Mouse (Mus musculus) A20 (cell line): Measurements from ENCODE around the gene Rcor1.

Experiments used
- DNase-seq: peaks from one replicate; pipeline ENCODE4 v3.0.0-alpha.2; 2011; ENCODE audit warnings: low read depth, low spot score

Gene Rcor1

DNA sequence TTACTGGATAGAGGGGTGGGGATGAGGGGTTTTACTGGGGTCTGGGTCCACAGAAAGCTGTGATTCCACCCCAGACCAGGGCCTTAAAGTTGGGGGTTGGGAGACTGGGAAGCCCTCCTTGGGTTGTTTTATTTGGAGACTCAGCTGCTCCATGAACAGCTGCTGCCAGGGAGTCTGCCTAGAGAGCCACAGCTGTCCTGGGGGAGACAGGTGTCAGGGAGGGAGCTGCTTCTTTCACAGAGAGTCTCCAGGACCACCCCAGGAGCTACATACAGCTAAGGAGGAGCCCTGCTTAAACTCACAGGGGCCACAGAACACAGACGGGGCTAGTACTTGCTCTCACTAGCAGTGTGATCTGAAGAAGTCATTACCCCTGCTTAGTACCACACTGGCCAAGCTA lies 18.0 kb upstream of the Rcor1 start:
- DNase-seq, result no peak

GRCm38 (mm10) chr12:111021577-111021976 lies 17.6 kb upstream of the Rcor1 start:
- no peak for DNase-seq

GRCm38 (mm10) chr12:111028176-111029167 lies 10.7 kb upstream of the Rcor1 start:
- DNase-seq, result no peak

GRCm38 (mm10) chr12:111029291-111029890 lies 9.8 kb upstream of the Rcor1 start:
- no peak for DNase-seq

- peak; percentile 24 for DNase-seq
These were observed 6.3 kb upstream of the Rcor1 start for GRCm38 (mm10) chr12:111032839-111033238.

- DNase-seq, result peak; percentile 88
These were observed 3.8 kb upstream of the Rcor1 start for GRCm38 (mm10) chr12:111035182-111035824.

- DNase-seq, result peak; percentile 78
These were observed 2.9 kb upstream of the Rcor1 start for GRCm38 (mm10) chr12:111036198-111036775.

DNA sequence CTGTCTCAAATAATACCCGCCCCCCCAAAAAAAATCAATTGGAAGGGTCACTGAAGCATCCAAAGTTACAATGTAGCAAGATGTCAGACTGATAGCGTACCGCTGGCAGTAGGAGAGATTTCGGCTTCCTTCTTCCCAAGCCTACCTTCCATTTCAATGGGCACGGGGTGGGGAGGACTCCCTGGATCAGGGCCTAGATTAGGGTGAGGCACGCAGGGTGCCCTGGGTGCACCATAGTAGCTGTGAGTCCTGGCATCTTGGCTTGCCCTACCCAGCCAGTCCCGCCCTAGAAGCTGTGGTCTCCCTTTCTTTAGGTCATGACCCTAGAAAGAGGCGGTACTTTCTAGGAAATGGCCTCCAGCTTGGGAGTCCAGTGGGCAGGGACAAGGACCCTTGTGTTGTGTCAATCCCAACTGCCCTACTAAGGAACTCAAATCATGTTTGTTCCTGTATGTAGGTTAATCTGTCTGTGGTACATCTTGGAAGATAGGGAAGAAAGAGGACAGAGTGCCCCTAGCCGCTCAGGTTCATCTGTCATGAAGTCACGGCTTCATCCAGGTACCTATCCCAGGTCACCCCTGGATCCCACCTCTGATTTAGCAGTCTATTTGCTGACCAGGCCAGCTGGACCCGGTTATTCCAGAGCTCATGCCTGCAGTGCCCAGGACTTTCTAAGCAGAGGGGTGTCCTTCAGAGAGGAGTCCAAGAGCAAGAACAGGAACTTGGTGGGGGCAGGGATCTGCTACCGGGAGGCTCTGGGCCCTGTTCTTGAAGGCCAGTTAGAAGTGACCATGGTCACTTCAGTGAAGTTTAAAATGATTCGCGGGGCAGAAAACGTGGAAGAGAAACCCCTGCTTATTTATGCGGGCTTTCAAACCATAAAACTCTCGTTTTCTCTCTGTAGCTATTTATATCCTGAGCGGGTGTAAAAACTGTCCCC lies 1.6 kb upstream of the Rcor1 start:
- DNase-seq, result no peak

- peak; percentile 95 for DNase-seq
These were observed 748 bp upstream of the Rcor1 start for GRCm38 (mm10) chr12:111038231-111038975.

GRCm38 (mm10) chr12:111039771-111040530 lies 800 bp downstream of the Rcor1 start:
- DNase-seq, result peak; percentile 60

DNA sequence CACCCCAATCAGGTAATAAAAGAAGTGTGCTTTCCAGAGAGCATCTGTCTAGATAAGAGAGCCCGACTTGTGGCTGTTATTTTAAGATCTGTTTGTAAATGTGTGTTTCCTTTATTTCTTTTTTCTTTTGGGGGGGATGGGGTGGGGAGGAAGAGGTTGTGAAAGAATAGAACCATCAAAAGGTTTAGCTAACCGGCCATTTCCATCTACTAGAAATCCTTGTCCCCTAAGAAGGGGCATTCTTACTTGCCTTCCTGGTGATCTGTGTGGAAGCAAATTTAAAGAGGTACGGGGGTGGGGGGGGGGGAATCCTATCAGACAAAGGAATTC lies 1.3 kb downstream of the Rcor1 start:
- peak; percentile 59 for DNase-seq

GRCm38 (mm10) chr12:111041196-111041595 lies 2.0 kb downstream of the Rcor1 start:
- DNase-seq, result peak; percentile 66

DNA sequence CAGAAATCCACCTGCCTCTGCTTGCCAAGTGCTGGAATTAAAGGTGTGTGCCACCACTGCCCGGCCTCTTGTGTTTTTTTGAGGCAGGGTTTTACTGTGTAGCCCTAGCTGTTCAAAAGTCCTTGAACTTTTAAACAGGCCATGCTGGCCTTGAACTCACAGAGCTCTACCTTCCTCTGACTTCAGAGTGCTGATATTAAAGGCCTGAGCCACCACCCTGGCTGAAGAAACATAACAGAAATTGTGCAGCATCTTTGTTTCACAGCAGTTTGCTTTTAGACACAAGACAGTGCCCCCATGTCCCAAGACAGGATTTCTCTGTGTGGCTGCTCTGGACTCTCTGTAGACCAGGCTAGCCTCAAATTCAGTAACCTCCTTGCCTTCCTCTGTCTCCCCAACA lies 3.2 kb downstream of the Rcor1 start:
- DNase-seq, result no peak

DNA sequence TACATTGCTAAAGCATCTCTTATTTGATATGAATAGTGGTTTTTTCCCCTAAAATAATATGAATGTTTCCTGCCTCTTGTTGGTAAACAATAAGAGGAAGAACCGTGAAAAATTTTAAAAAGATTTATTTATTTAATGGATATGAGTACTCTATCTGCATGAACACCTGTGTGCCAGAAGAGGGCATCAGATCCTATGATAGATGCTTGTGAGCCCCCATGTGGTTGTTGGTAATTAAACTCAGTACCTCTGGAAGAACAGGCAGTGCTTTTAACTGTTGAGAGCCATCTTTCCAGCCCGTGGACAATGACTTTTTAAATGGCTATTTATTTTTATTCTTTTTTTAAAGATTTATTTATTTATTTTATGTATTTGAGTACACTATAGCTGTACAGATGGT lies 5.7 kb downstream of the Rcor1 start:
- peak; percentile 56 for DNase-seq

- no peak for DNase-seq
These were observed 7.7 kb downstream of the Rcor1 start for GRCm38 (mm10) chr12:111046866-111047265.

- no peak for DNase-seq
These were observed 9.1 kb downstream of the Rcor1 start for GRCm38 (mm10) chr12:111048201-111048600.

DNA sequence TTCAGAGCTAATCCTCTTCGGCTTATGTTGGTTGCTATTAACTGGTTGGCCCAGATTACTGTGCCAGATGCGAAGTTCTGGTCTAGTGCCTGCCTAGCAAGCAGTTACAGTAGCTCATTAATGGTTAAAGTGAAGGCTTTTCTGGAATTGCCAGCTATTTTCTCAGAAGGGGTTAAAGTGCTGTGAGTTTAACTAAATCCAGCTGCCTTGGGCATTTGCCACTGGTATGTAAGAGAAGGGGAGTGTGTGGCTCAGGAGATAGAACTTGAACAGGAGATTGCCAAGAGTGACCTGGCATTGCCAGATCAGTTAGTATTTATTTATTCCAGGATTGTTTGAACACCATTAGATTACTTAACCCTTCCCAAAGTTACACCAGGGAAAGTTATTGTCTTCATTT lies 11.1 kb downstream of the Rcor1 start:
- no peak for DNase-seq

- DNase-seq, result no peak
These were observed 24.2 kb downstream of the Rcor1 start for GRCm38 (mm10) chr12:111063361-111063760.

DNA sequence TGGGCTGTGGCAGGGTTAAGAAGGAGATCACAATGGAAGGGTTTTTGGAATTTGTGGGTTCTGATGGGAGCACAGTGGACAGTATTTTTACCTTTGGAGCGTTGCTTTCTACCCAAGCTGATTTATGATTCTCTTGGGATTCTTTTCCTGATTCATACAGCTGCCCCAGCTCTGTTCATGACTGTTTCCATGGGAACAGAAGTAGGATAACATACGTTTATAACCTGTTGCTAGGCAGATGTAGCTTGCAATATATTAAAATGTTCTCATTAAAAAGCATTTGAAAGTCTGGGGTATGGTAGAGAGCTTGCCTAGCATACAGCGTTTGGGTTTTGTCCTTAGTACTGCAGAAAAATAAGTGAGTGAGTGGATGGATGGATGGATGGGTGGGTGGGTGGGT lies 25.1 kb downstream of the Rcor1 start:
- no peak for DNase-seq

- DNase-seq, result no peak
These were observed 26.2 kb downstream of the Rcor1 start for GRCm38 (mm10) chr12:111065330-111065729.
